Mouse (Mus musculus) bone marrow, adult 2 months (tissue): ENCODE measurements around the gene Negr1.

ENCODE experiments used
- CTCF ChIP-seq: fragments of 200-500 bp; IDR thresholded peaks from 2 replicates; pipeline ENCODE4 v1.5.1; 2011; ENCODE audit warnings: low read length, control low read depth; ENCODE audit not compliant: control insufficient read depth, insufficient read depth
- POLR2A ChIP-seq: fragments of 200-500 bp; IDR thresholded peaks from 2 replicates; pipeline ENCODE4 v1.6.1; 2011; ENCODE audit warnings: low read depth, mild to moderate bottlenecking, control low read depth, low read length, borderline replicate concordance; ENCODE audit not compliant: control insufficient read depth

GRCm38 (mm10) chr3:157268742-157269141 is 707.1 kb downstream of the Negr1 start:
- TF ChIP-seq CTCF (no peak), POLR2A (no peak)
